Mouse (Mus musculus) c-Kit-positive CD71-positive TER-119-negative erythroid progenitor cells, embryonic 14.5 days (primary cell): ENCODE data around the gene Sucla2.
"Not testable (repeated sequence)": the region's sequence is repeated elsewhere in the genome, so short reads cannot be mapped to it uniquely, and the experiment has no call there.

Experiments
- DNase-seq: peaks from one replicate; pipeline ENCODE4 v3.0.0-alpha.2; 2013; ENCODE audit warnings: low read depth

The Sucla2 gene

DNA sequence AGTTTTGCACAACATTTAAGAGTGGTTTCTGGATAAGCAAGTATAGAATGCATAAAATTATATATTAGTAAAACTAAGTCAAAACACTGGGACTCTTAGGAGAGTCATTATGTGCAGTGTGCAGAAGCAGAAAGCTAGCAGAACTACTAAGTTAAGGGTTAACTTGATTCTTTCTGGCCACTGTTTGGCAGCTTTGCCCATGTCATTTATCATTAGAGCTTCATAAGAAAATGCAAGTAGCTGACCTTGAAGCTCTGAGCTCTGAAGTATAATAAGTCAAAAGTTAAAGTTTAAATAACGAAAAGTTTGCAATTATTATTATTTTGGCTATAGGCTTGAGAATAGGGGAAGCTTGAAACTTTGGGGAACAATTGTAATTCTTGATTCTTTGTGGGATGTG lies 89.8 kb downstream of the Sucla2 start:
- DNase-seq = not testable (repeated sequence)

DNA sequence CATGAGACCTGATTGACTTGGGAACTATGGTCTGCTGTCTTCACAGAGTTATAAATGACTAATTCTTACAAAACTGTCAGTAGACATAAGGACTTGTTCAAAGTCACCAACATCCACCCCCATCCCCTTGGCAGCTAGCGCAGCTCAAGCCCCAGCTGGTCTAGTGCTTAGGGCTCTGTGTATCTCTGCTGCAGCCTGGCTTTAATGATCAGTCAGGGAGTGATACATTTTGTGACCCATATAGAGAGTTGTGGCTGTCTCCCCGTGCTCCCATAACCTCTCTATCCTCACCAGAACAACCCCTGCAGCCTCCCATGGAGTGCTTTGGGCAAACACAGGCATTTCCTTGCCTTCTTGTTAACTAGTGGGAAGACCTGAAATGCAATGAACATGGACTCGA lies 95.8 kb downstream of the Sucla2 start:
- no peak for DNase-seq

DNA sequence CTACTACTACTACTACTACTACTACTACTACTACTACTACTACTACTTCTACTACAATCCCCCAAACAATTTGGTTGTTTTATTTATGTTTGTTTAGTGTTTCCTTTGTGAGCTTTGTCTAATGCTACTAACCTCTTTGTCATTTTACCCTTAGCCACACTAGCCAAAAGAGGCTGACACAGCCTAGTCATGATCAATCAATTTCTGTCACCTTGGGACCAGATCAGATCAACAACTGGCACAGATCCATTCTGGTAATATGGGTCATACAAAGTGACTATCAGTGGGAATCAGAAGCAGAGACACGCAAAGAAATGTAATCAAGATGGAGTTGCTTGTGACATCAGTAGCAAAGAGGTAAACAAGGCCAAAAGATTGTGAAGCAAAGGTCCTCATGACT lies 97.9 kb downstream of the Sucla2 start:
- no peak for DNase-seq

DNA sequence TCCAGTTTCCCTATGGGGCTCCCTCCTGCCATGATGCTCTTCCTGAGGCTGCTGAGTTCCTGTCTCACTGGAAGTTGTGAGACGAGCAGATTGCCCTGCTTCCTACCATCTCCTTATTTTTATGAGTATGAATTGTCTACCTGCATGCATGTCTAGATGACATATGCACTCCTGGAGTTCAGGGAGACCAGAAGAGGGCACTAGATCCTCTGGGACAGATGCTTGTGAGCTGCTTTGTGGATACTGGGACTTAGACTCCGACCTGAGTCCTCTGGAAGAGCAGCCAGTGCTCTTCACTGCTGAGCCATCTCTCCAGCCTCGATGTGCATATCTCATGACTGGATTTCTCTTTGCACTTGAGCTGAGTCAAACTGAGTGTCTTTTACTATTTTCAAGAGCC lies 100.3 kb downstream of the Sucla2 start:
- DNase-seq = no peak

DNA sequence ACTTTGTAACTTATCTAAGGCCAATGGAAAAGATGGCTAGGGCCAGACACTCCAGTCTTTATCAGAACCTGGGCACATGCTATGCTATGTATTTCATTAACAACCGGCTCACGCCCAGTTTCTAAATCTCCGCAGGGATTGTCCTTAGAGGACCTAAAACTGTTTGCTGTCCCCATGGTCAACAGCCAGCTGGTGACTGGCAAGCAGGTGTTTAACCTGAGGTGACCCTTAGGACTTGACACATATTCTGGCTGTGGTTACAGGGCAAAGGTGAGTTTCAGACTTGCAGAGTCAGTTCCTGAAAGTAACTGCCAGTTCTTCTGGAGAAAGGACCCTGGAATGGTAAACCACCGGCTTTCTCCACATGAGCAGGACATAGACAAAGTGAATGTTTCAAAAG lies 106.4 kb downstream of the Sucla2 start:
- DNase-seq = no peak

DNA sequence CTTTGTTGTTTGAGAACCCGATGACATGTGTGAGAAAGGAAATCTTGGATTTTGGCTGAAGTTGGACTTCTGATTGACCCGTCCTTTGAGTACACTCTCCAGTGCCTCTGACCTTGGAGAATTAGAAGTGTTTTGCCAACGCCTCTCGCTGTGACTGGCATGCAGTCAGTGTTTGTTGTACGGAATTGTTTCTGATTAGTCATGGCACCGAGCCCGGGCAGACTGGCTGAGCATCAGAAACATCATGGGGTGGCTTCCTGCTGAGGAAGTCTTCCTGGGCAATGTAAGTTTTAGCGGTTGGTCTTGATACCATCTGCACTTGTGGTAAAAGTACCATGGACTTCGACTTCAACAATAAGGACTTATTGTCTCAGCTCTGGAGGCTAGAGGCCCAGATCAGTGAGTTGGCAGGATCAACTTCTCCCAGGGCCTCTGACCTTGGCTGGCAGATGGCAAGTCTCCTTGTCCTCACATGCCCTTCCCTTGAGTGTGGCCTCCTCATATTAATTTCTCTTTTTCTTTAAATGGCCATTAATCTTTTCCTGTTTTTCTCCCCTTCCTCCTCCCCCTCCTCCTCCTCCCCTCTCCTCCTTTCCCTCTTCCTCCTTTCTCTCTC lies 107.6 kb downstream of the Sucla2 start:
- no peak for DNase-seq

DNA sequence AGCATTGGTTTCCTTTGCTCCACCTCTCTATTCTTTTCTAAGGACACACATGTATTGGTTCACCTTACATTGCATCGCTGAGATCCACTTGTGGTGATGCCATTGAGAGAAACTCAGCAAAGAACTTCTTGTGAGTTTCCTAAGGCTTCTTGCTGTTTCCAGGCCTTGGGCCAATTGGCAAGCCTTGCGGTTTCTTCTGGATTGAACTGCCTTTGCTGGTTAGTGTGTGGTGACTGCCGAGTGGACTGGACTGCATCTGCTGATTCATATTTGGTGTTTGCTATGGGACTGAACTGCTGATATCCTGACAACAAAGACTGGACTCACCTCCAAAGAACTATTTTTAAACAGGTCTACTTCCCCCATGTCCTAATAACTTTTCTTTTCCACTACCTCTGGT lies 109.2 kb downstream of the Sucla2 start:
- DNase-seq = no peak

DNA sequence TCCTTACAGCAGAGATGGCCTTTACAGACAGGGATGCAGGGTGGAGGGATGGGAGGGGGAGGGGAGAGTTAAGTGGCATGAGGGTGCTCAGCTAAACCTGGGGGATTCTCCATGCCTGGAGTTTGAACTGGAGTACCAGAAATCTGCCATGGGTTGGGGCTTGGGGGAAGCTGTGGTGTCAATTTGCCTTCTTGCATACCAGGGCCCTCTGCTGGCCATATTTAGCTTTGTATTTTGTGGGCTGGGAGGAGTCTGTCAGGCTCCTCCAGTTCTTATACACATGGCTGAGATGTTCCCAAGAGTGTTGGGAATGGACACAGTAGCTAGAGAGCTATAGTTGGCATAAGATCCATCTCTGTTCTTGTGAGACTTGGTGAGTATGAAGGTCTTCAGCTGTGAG lies 112.3 kb downstream of the Sucla2 start:
- DNase-seq = peak; percentile 5
